Mouse (Mus musculus) kidney, postnatal 14 days (tissue): ENCODE results near the gene Fam120b.
A peak's percentile ranks its signal among the peaks of the same experiment; 100 is the strongest.

ENCODE experiments used
- DNase-seq: peaks from one replicate; pipeline ENCODE4 v3.0.0; 2022; ENCODE audit warnings: mixed read lengths

Fam120b gene

GRCm38 (mm10) chr17:15395997-15396675, at the start of gene Fam120b:
Fam120b (plus strand) TSS chr17:15396202.
- peak; percentile 95 for DNase-seq

GRCm38 (mm10) chr17:15350152-15350551, 45.9 kb upstream of the Fam120b start:
- no peak for DNase-seq

- DNase-seq, result no peak
These were observed 43.0 kb upstream of the Fam120b start for GRCm38 (mm10) chr17:15352869-15353610.

GRCm38 (mm10) chr17:15354006-15354405, 42.0 kb upstream of the Fam120b start:
- DNase-seq, result no peak

GRCm38 (mm10) chr17:15355072-15355471, 40.9 kb upstream of the Fam120b start:
- no peak for DNase-seq

- no peak for DNase-seq
These were observed 39.5 kb upstream of the Fam120b start for GRCm38 (mm10) chr17:15356526-15356925.

- no peak for DNase-seq
These were observed 38.9 kb upstream of the Fam120b start for GRCm38 (mm10) chr17:15357071-15357470.

- DNase-seq, result no peak
These were observed 32.3 kb upstream of the Fam120b start for GRCm38 (mm10) chr17:15363656-15364055.

GRCm38 (mm10) chr17:15365650-15366049, 30.4 kb upstream of the Fam120b start:
- DNase-seq, result no peak

- DNase-seq, result no peak
These were observed 25.6 kb upstream of the Fam120b start for GRCm38 (mm10) chr17:15370401-15370800.

GRCm38 (mm10) chr17:15371967-15372835, 23.8 kb upstream of the Fam120b start:
- peak; percentile 43 for DNase-seq

- DNase-seq, result peak; percentile 49
These were observed 22.9 kb upstream of the Fam120b start for GRCm38 (mm10) chr17:15372931-15373652.

- peak; percentile 27 for DNase-seq
These were observed 21.5 kb upstream of the Fam120b start for GRCm38 (mm10) chr17:15374321-15375141.

GRCm38 (mm10) chr17:15375224-15375623, 20.8 kb upstream of the Fam120b start:
- DNase-seq, result no peak

- peak; percentile 89 for DNase-seq
These were observed 20.1 kb upstream of the Fam120b start for GRCm38 (mm10) chr17:15375701-15376493.

GRCm38 (mm10) chr17:15376494-15377181, 19.4 kb upstream of the Fam120b start, which contains the start of gene Dll1:
Dll1 (minus strand) TSS chr17:15376872.
- no peak for DNase-seq

- peak; percentile 62 for DNase-seq
These were observed 18.1 kb upstream of the Fam120b start for GRCm38 (mm10) chr17:15377901-15378300.

GRCm38 (mm10) chr17:15378413-15379109, 17.4 kb upstream of the Fam120b start:
- DNase-seq, result no peak

- DNase-seq, result no peak
These were observed 16.1 kb upstream of the Fam120b start for GRCm38 (mm10) chr17:15379741-15380526.
